ENCODE assay signal across 8 mouse cellular contexts in genomic region chr3:97824011-97824711, GRCm38 (mm10).
DNase-seq lines count a peak whose midpoint lies in the region; ATAC-seq and TF ChIP-seq lines count a peak whose summit lies in the region.

No protein-coding gene starts in this region.

- peaks cover 6% of the 10 kb centered on the region for H3K79me3 ChIP-seq in C2C12 (ENCODE audit: low read depth)

- H3K27ac ChIP-seq in lung, embryonic 16.5 days (ENCODE audit: low read length): 0 out of 2 replicates have a peak overlapping the region, but pooled peaks have one; percentile 44
- H3K27ac ChIP-seq in olfactory bulb, adult 2 months (ENCODE audit: insufficient read depth, low read depth, low read length): no peak overlapping the region

- H3K4me1 ChIP-seq in lung, embryonic 16.5 days (replicated peaks; ENCODE audit: control insufficient read depth, insufficient read depth, low read length): 0 out of 2 replicates have a peak, but pooled peaks cover 3% of the 10 kb centered on the region
- H3K4me1 ChIP-seq in olfactory bulb, adult 2 months (ENCODE audit: control insufficient read depth, insufficient read depth, low read length): peaks cover 26% of the 10 kb centered on the region

- no peak for TF ChIP-seq POLR2A in olfactory bulb, adult 2 months (IDR thresholded peaks at IDR 0.05; ENCODE audit: insufficient read depth, low read depth, low read length)

- no peaks in the 10 kb centered on the region for H3K9me3 ChIP-seq in lung, embryonic 16.5 days (ENCODE audit: control insufficient read depth, low read length)

- H3ac ChIP-seq in C2C12 (ENCODE audit: control insufficient read depth, insufficient read length, low read depth): peak overlapping the region; percentile 58

- WGBS in lung, embryonic 16.5 days: under 1% methylated on average over 29 of the region's 29 CpGs
- 32% methylated on average over 29 of the region's 29 CpGs for WGBS in olfactory bulb, adult 2 months

- peak overlapping the region; percentile 65 for H3K9ac ChIP-seq in lung, embryonic 16.5 days (ENCODE audit: low read length)

- ATAC-seq in lung, embryonic 16.5 days (ENCODE audit: low read depth): peak; percentile 74

- TF ChIP-seq CTCF in C2C12 (IDR thresholded peaks at IDR 0.05; ENCODE audit: control insufficient read depth, insufficient read depth, insufficient read length): no peak
- no peak for TF ChIP-seq CTCF in olfactory bulb, adult 2 months (IDR thresholded peaks at IDR 0.05; ENCODE audit: insufficient read depth, low read depth, low read length)

- H3K4me2 ChIP-seq in lung, embryonic 16.5 days (ENCODE audit: low read depth, low read length): peak overlapping the region; percentile 87

- H3K36me3 ChIP-seq in C2C12 (ENCODE audit: control insufficient read depth, insufficient read depth): no peaks in the 10 kb centered on the region
- H3K36me3 ChIP-seq in lung, embryonic 16.5 days (ENCODE audit: control insufficient read depth, insufficient read depth, low read length): no peaks in the 10 kb centered on the region

- peaks cover 18% of the 10 kb centered on the region for H3K79me2 ChIP-seq in C2C12 (ENCODE audit: control insufficient read depth, insufficient read depth)

- no peaks in the 10 kb centered on the region for H3K27me3 ChIP-seq in C2C12 (ENCODE audit: control insufficient read depth, insufficient read depth, insufficient read length)
- H3K27me3 ChIP-seq in lung, embryonic 16.5 days (ENCODE audit: control insufficient read depth, insufficient read depth, low read depth, low read length): peaks cover 7% of the 10 kb centered on the region; the same call in 1 of the 2 replicates

- DNase-seq in embryo, embryonic 10.5 days (ENCODE audit: low spot score): peak; percentile 67
- peak; percentile 55 for DNase-seq in heart, adult 8-10 months (ENCODE audit: low spot score)
- DNase-seq in kidney, adult 18-20 months: peak; percentile 61
- DNase-seq in layer of hippocampus, postnatal 25 days (ENCODE audit: extremely low spot score in 1 of 2, low spot score in 1 of 2): no peak
- DNase-seq in cerebellum, postnatal 14 days: no peak

- peak overlapping the region; percentile 31 for H3K4me3 ChIP-seq in C2C12 (ENCODE audit: insufficient read depth, poor library complexity, severe bottlenecking)
- H3K4me3 ChIP-seq in lung, embryonic 16.5 days (ENCODE audit: low read length): peak overlapping the region; percentile 52
- peak overlapping the region; percentile 0; the same call in 1 of the 2 replicates for H3K4me3 ChIP-seq in olfactory bulb, adult 2 months (ENCODE audit: insufficient read depth, low read depth, low read length)

TF ChIP-seq in C2C12, 6 proteins besides CTCF, POLR2A, EP300 and RAD21:
- TF ChIP-seq USF1 (IDR thresholded peaks at IDR 0.05; ENCODE audit: low read depth) (no peak), MAX (IDR thresholded peaks at IDR 0.05) (no peak)
TF ChIP-seq in C2C12: peak in this region for 0.

Comparison
In these comparisons a context has a peak if more than half of its experiments do, and no peak if none do; other contexts are left out.
1. H3K4me3 ChIP-seq: peak in every context shown above with its lines; median percentile 52 in lung, embryonic 16.5 days; 31 in C2C12; 0 in olfactory bulb, adult 2 months.
2. DNase-seq: peak in embryo, embryonic 10.5 days (single experiment), heart, adult 8-10 months (single experiment) and kidney, adult 18-20 months (single experiment); none in layer of hippocampus, postnatal 25 days (0 of 2) and cerebellum, postnatal 14 days (0 of 2).